Mouse (Mus musculus) olfactory bulb, adult 2 months (tissue): Measurements from ENCODE around the gene Hsf5. TPM values are rescaled to one million over a fixed set of nuclear protein-coding genes. Genes with fewer than 3 reads are reported as not detected.
A peak's percentile ranks its signal among the peaks of the same experiment; 100 is the strongest.

Experiments used
- H3K27ac ChIP-seq: fragments of 200-500 bp; 2 replicates; pipeline ENCODE4 v1.5.1; 2012; ENCODE audit warnings: low read depth, low read length; ENCODE audit not compliant: insufficient read depth
- H3K4me1 ChIP-seq: fragments of 200-500 bp; 2 replicates; pipeline ENCODE4 v1.6.1; 2012; ENCODE audit warnings: low read length; ENCODE audit not compliant: control insufficient read depth, insufficient read depth
- H3K4me3 ChIP-seq: fragments of 200-500 bp; 2 replicates; pipeline ENCODE4 v1.5.1; 2012; ENCODE audit warnings: mild to moderate bottlenecking, low read depth, low read length, moderate library complexity; ENCODE audit not compliant: insufficient read depth
- CTCF ChIP-seq: fragments of 200-500 bp; IDR thresholded peaks from 2 replicates; pipeline ENCODE4 v1.5.1; 2012; ENCODE audit warnings: low read depth, mild to moderate bottlenecking, low read length, moderate library complexity; ENCODE audit not compliant: insufficient read depth
- POLR2A ChIP-seq: fragments of 200-500 bp; IDR thresholded peaks from 2 replicates; pipeline ENCODE4 v1.6.1; 2012; ENCODE audit warnings: mild to moderate bottlenecking, low read depth, low read length, moderate library complexity; ENCODE audit not compliant: insufficient read depth
- WGBS: fragments of 180-500 bp; shearing (Covaris S2); methylation state at CpG from one replicate; pipeline ENCODE4 v1.1.7; 2018; 5-methylcytosine and 5-hydroxymethylcytosine counted together
- polyA plus RNA-seq: library from polyadenylated mRNA; stranded (reverse); fragments of >200 nt; gene quantifications from 2 replicates; pipeline ENCODE4 v1.2.4, GENCODE M21; 2012; ENCODE audit warnings: low replicate concordance; ENCODE audit not compliant: missing spikeins, insufficient read depth, insufficient read length

The Hsf5 gene
- polyA plus RNA-seq, 1 experiment: not detected

- no peak overlapping the region for H3K27ac ChIP-seq
- no peak overlapping the region for H3K4me3 ChIP-seq
- TF ChIP-seq CTCF (no peak), POLR2A (no peak)
- no peaks in the 10 kb centered on the region for H3K4me1 ChIP-seq
- WGBS: 53% methylated on average over 4 of the region's 4 CpGs
Observed at GRCm38 (mm10) chr11:87623160-87623559, 6.2 kb downstream of the Hsf5 start.

GRCm38 (mm10) chr11:87629859-87630258 is 12.9 kb downstream of the Hsf5 start:
- H3K4me3 ChIP-seq: no peak overlapping the region
- WGBS: 26% methylated on average over 10 of the region's 10 CpGs
- TF ChIP-seq POLR2A: no peak
- TF ChIP-seq CTCF: peak; percentile 37; the same call in 1 of the 2 replicates
- peaks cover 3% of the 10 kb centered on the region; the same call in 1 of the 2 replicates for H3K4me1 ChIP-seq
- H3K27ac ChIP-seq: no peak overlapping the region

GRCm38 (mm10) chr11:87638793-87639192 is 21.8 kb downstream of the Hsf5 start:
- TF ChIP-seq CTCF (no peak), POLR2A (no peak)
- Histone ChIP-seq H3K27ac (no peak overlapping the region), H3K4me1 (peaks cover 5% of the 10 kb centered on the region), H3K4me3 (peak overlapping the region; percentile 56)
- 21% methylated on average over 2 of the region's 2 CpGs for WGBS

- 10% methylated on average over 29 of the region's 29 CpGs for WGBS
Observed at GRCm38 (mm10) chr11:87639206-87639605, 22.2 kb downstream of the Hsf5 start.

GRCm38 (mm10) chr11:87642865-87643264 is 25.9 kb downstream of the Hsf5 start:
- Histone ChIP-seq H3K4me3 (no peak overlapping the region), H3K27ac (no peak overlapping the region), H3K4me1 (peaks cover 5% of the 10 kb centered on the region)
- TF ChIP-seq POLR2A (no peak), CTCF (no peak)

More at GRCm38 (mm10) chr11:87639206-87639605, 22.2 kb downstream of the Hsf5 start:
- H3K27ac ChIP-seq: no peak overlapping the region
- peak overlapping the region; percentile 56 for H3K4me3 ChIP-seq
- no peak for TF ChIP-seq POLR2A
- no peak for TF ChIP-seq CTCF
- peaks cover 5% of the 10 kb centered on the region for H3K4me1 ChIP-seq

GRCm38 (mm10) chr11:87654693-87655092 is 37.7 kb downstream of the Hsf5 start:
- Histone ChIP-seq H3K27ac (no peak overlapping the region), H3K4me1 (no peaks in the 10 kb centered on the region), H3K4me3 (no peak overlapping the region)
- WGBS: 86% methylated on average over 5 of the region's 5 CpGs
- TF ChIP-seq CTCF (no peak), POLR2A (no peak)

GRCm38 (mm10) chr11:87659216-87659615 is 42.3 kb downstream of the Hsf5 start:
- Histone ChIP-seq H3K4me3 (no peak overlapping the region), H3K27ac (no peak overlapping the region), H3K4me1 (peaks cover 6% of the 10 kb centered on the region; the same call in 1 of the 2 replicates)
- 81% methylated on average over 7 of the region's 7 CpGs for WGBS
- TF ChIP-seq CTCF: no peak
- TF ChIP-seq POLR2A: no peak

GRCm38 (mm10) chr11:87662407-87662806 is 45.4 kb downstream of the Hsf5 start, which contains the start of gene Rnf43:
Gene Rnf43 (plus strand): TSS chr11:87662722.
- Histone ChIP-seq H3K4me3 (peak within 1 kb of the TSS; percentile 46), H3K27ac (no peak within 1 kb of the TSS), H3K4me1 (peaks cover 6% of the 10 kb centered on the region; the same call in 1 of the 2 replicates)
- TF ChIP-seq CTCF: peak; percentile 45; the same call in 1 of the 2 replicates
- TF ChIP-seq POLR2A: no peak
- under 1% methylated on average over 8 of the region's 8 CpGs for WGBS

GRCm38 (mm10) chr11:87662822-87663221 is 45.9 kb downstream of the Hsf5 start:
- peaks cover 6% of the 10 kb centered on the region; the same call in 1 of the 2 replicates for H3K4me1 ChIP-seq
- TF ChIP-seq POLR2A: no peak
- TF ChIP-seq CTCF: no peak
- peak overlapping the region; percentile 46; the same call in 1 of the 2 replicates for H3K4me3 ChIP-seq
- WGBS: 5% methylated on average over 14 of the region's 14 CpGs
- H3K27ac ChIP-seq: no peak overlapping the region

GRCm38 (mm10) chr11:87663948-87664347 is 47.0 kb downstream of the Hsf5 start:
- H3K4me3 ChIP-seq: no peak overlapping the region
- H3K4me1 ChIP-seq: peaks cover 6% of the 10 kb centered on the region; the same call in 1 of the 2 replicates
- TF ChIP-seq CTCF: no peak
- 83% methylated on average over 6 of the region's 6 CpGs for WGBS
- no peak overlapping the region for H3K27ac ChIP-seq
